24 mouse cellular contexts compared by ENCODE assay signal in the genomic region with DNA sequence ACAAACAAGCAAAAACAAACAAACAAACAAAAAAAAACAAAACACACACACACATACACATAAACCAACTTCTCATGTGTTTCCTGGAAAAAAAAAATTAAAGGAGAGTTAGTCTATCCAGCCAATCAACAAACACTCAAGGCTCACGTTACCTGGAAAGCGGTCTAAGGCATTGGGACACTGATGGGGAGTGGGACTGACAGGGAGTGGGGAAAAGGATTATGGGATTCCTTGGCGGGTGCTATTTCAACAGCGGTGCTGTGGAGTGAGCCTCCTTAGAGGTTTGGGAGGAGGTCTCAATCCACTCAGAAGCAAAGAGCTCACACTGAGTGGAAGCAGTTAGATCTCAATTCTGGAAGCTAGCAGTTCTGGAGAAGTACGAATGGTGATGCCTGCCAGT. TPM values are rescaled to one million over a fixed set of nuclear protein-coding genes. Genes with fewer than 3 reads are reported as not detected.
DNase-seq lines count a peak whose midpoint lies in the region; ATAC-seq and TF ChIP-seq lines count a peak whose summit lies in the region.
"Had no signal": no experiment of that assay in that cellular context is flagged by ENCODE, and none has a peak within 500 bp of the region (broad histone marks: within the 10 kb centered on the region; RNA-seq: fewer than 3 reads in every experiment).

No protein-coding gene starts in this region.

- H3K27me3 ChIP-seq in limb, embryonic 11.5 days (ENCODE audit: control insufficient read depth, insufficient read depth, low read length) = peaks cover 80% of the 10 kb centered on the region
- H3K27me3 ChIP-seq in limb, embryonic 10.5 days (ENCODE audit: low read depth, poor library complexity, severe bottlenecking) = peaks cover 100% of the 10 kb centered on the region
- H3K27me3 ChIP-seq in E14TG2a.4 (ENCODE audit: insufficient read depth, low read length) = peaks cover 86% of the 10 kb centered on the region
- H3K27me3 ChIP-seq in forebrain, embryonic 14.5 days (replicated peaks; ENCODE audit: control insufficient read depth, insufficient read depth, low read length) = peaks cover 84% of the 10 kb centered on the region

- no peak overlapping the region for H3K4me3 ChIP-seq in limb, embryonic 11.5 days (ENCODE audit: low read depth, low read length)
- no peak overlapping the region for H3K4me3 ChIP-seq in limb, embryonic 10.5 days
- H3K4me3 ChIP-seq in E14TG2a.4 (replicated peaks; ENCODE audit: low read length) = peak overlapping the region; percentile 27; the same call in 1 of the 2 replicates
- no peak overlapping the region for H3K4me3 ChIP-seq in forebrain, embryonic 14.5 days (ENCODE audit: low read depth, low read length)
- H3K4me3 ChIP-seq: embryonic facial prominence, embryonic 12.5 days; embryonic facial prominence, embryonic 15.5 days; forebrain, embryonic 15.5 days; heart, embryonic 13.5 days; hindbrain, embryonic 13.5 days had no signal

- TF ChIP-seq CTCF in E14TG2a.4 (conservative IDR thresholded peaks at IDR 0.05; ENCODE audit: low read length) = no peak

- 6% methylated on average over 5 of the region's 5 CpGs for WGBS in limb, embryonic 11.5 days
- 7% methylated on average over 5 of the region's 5 CpGs for WGBS in limb, embryonic 10.5 days
- 0% methylated on average over 5 of the region's 5 CpGs for WGBS in forebrain, embryonic 14.5 days

- peak; percentile 38 for DNase-seq in embryo, embryonic 10.5 days (ENCODE audit: low spot score)
- no peak for DNase-seq in embryo, embryonic 9.5 days (ENCODE audit: extremely low spot score)
- peak; percentile 38 for DNase-seq in limb, embryonic 11.5 days (ENCODE audit: low spot score)
- no peak for DNase-seq in limb, embryonic 10.5 days (ENCODE audit: low spot score)
- DNase-seq in ZHBTc4 (ENCODE audit: low read depth, low spot score) = peak; percentile 74
- no peak for DNase-seq in forebrain, embryonic 14.5 days (ENCODE audit: low spot score)
- DNase-seq in cerebellum, postnatal 14 days = no peak
- DNase-seq: adrenal gland, postnatal 10 days; adrenal gland, postnatal 36 days; cerebellum, adult 18-20 months; cerebellum, adult 9-10 months; cerebellum, postnatal 25 days; embryo, embryonic 11 days; gastrocnemius, postnatal 25 days; heart, adult 18-20 months; heart, postnatal 14 days; heart, postnatal 4 days had no signal

- no peaks in the 10 kb centered on the region for H3K36me3 ChIP-seq in limb, embryonic 11.5 days (ENCODE audit: control insufficient read depth, insufficient read depth, low read length)
- H3K36me3 ChIP-seq in limb, embryonic 10.5 days = no peaks in the 10 kb centered on the region
- H3K36me3 ChIP-seq in E14TG2a.4 (ENCODE audit: insufficient read depth, low read length) = no peaks in the 10 kb centered on the region
- no peaks in the 10 kb centered on the region for H3K36me3 ChIP-seq in forebrain, embryonic 14.5 days (ENCODE audit: control insufficient read depth, insufficient read depth, low read length)
- H3K36me3 ChIP-seq: embryonic facial prominence, embryonic 12.5 days; embryonic facial prominence, embryonic 15.5 days; forebrain, embryonic 15.5 days; heart, embryonic 13.5 days; hindbrain, embryonic 13.5 days had no signal

- no peaks in the 10 kb centered on the region for H3K9me3 ChIP-seq in limb, embryonic 11.5 days (ENCODE audit: control insufficient read depth, low read length)
- no peaks in the 10 kb centered on the region for H3K9me3 ChIP-seq in limb, embryonic 10.5 days (replicated peaks)
- H3K9me3 ChIP-seq in E14TG2a.4 (ENCODE audit: low read length) = no peaks in the 10 kb centered on the region
- H3K9me3 ChIP-seq in forebrain, embryonic 14.5 days (replicated peaks; ENCODE audit: control insufficient read depth, low read length) = no peaks in the 10 kb centered on the region
- H3K9me3 ChIP-seq: embryonic facial prominence, embryonic 12.5 days; embryonic facial prominence, embryonic 15.5 days; forebrain, embryonic 15.5 days; heart, embryonic 13.5 days; hindbrain, embryonic 13.5 days had no signal

- H3K4me2 ChIP-seq in limb, embryonic 11.5 days (ENCODE audit: low read depth, severe bottlenecking) = no peak overlapping the region
- H3K4me2 ChIP-seq in forebrain, embryonic 14.5 days (ENCODE audit: low read length) = no peak overlapping the region
- H3K4me2 ChIP-seq: embryonic facial prominence, embryonic 12.5 days; embryonic facial prominence, embryonic 15.5 days; forebrain, embryonic 15.5 days; heart, embryonic 13.5 days; hindbrain, embryonic 13.5 days had no signal

- peaks cover 6% of the 10 kb centered on the region; the same call in 1 of the 2 replicates for H3K4me1 ChIP-seq in limb, embryonic 11.5 days (ENCODE audit: control insufficient read depth, insufficient read depth, low read length)
- peaks cover 56% of the 10 kb centered on the region for H3K4me1 ChIP-seq in limb, embryonic 10.5 days
- peaks cover 80% of the 10 kb centered on the region for H3K4me1 ChIP-seq in E14TG2a.4 (replicated peaks; ENCODE audit: low read depth, low read length)
- H3K4me1 ChIP-seq in forebrain, embryonic 14.5 days (ENCODE audit: control insufficient read depth, insufficient read depth, low read length) = no peaks in the 10 kb centered on the region

- H3K9ac ChIP-seq in limb, embryonic 11.5 days (ENCODE audit: low read length) = no peak overlapping the region
- H3K9ac ChIP-seq in forebrain, embryonic 14.5 days (ENCODE audit: low read length) = no peak overlapping the region
- H3K9ac ChIP-seq: embryonic facial prominence, embryonic 12.5 days; embryonic facial prominence, embryonic 15.5 days; forebrain, embryonic 15.5 days; heart, embryonic 13.5 days; hindbrain, embryonic 13.5 days had no signal

- ATAC-seq in limb, embryonic 11.5 days (ENCODE audit: insufficient number of reproducible peaks, low FRiP score, low TSS enrichment, low read depth) = no peak
- ATAC-seq in forebrain, embryonic 14.5 days = no peak
- ATAC-seq: forebrain, embryonic 15.5 days; intestine, postnatal 0 days had no signal

- no peak overlapping the region for H3K27ac ChIP-seq in limb, embryonic 11.5 days (replicated peaks; ENCODE audit: low read depth, low read length)
- H3K27ac ChIP-seq in limb, embryonic 10.5 days = no peak overlapping the region
- no peak overlapping the region for H3K27ac ChIP-seq in forebrain, embryonic 14.5 days (ENCODE audit: low read depth, low read length)
- H3K27ac ChIP-seq: embryonic facial prominence, embryonic 12.5 days; embryonic facial prominence, embryonic 15.5 days; forebrain, embryonic 15.5 days; heart, embryonic 13.5 days; hindbrain, embryonic 13.5 days had no signal

RNA-seq across cellular contexts. Expression of gene Tbx3, which starts 12.1 kb away (rescaled TPM):
- 42.6 and 52.2 TPM in 2 replicates for polyA plus RNA-seq in limb, embryonic 11.5 days (2014; fragmentation: Nextera tagmentation; extraction: Ambion mirVana)
- polyA plus RNA-seq in limb, embryonic 10.5 days (2016; fragmentation: Nextera tagmentation; extraction: Ambion mirVana) = 50.1 and 55.3 TPM in 2 replicates
- 1.7 and 2.8 TPM in 2 replicates for polyA plus RNA-seq in forebrain, embryonic 14.5 days (2014; fragmentation: Nextera tagmentation; extraction: Ambion mirVana)

Comparison
In these comparisons a context has a peak if more than half of its experiments do, and no peak if none do; other contexts are left out.
1. DNase-seq: peak in embryo, embryonic 10.5 days (single experiment), limb, embryonic 11.5 days (single experiment) and ZHBTc4 (single experiment); none in embryo, embryonic 9.5 days (single experiment), limb, embryonic 10.5 days (single experiment), forebrain, embryonic 14.5 days (single experiment) and cerebellum, postnatal 14 days (0 of 2).
2. RNA of gene Tbx3, which starts 12.1 kb away (polyA plus RNA-seq): 50.1 to 55.3 TPM in limb, embryonic 10.5 days and 42.6 to 52.2 TPM in limb, embryonic 11.5 days; 1.7 to 2.8 TPM in forebrain, embryonic 14.5 days; every median in the first group is over 10 times any median in the second.